Comparison of ENCODE assay signal across 11 mouse cellular contexts in genomic region chr8:121263390-121263775, GRCm38 (mm10).
DNase-seq lines count a peak whose midpoint lies in the region; ATAC-seq and TF ChIP-seq lines count a peak whose summit lies in the region.
"Had no signal": no experiment of that assay in that cellular context is flagged by ENCODE, and none has a peak within 500 bp of the region (broad histone marks: within the 10 kb centered on the region; RNA-seq: fewer than 3 reads in every experiment).

No protein-coding gene starts in this region.

- TF ChIP-seq EP300 in stomach, postnatal 0 days (optimal IDR thresholded peaks at IDR 0.05) = no peak

- peak overlapping the region; percentile 70 for H3K27ac ChIP-seq in stomach, postnatal 0 days (replicated peaks)

- H3K9me3 ChIP-seq in stomach, postnatal 0 days (ENCODE audit: control insufficient read depth, low read length) = no peaks in the 10 kb centered on the region

- H3K27me3 ChIP-seq in stomach, postnatal 0 days (ENCODE audit: control insufficient read depth, insufficient read depth, low read length) = no peaks in the 10 kb centered on the region

- whole genome bisulfite sequencing in stomach, postnatal 0 days = 29% methylated on average over 14 of the region's 14 CpGs

- TF ChIP-seq CTCF in stomach, postnatal 0 days (IDR thresholded peaks at IDR 0.05; ENCODE audit: low read depth) = no peak

- no peaks in the 10 kb centered on the region; the same call in 1 of the 2 replicates for H3K4me1 ChIP-seq in stomach, postnatal 0 days (replicated peaks; ENCODE audit: control insufficient read depth, insufficient read depth)

- H3K36me3 ChIP-seq in stomach, postnatal 0 days (ENCODE audit: control insufficient read depth, insufficient read depth, low read length) = no peaks in the 10 kb centered on the region
- H3K36me3 ChIP-seq: G1E had no signal

- DNase-seq in retina, postnatal 1 day = peak; percentile 51
- no peak for DNase-seq in retina, embryonic 14.5 days (ENCODE audit: low spot score)
- peak; percentile 44 for DNase-seq in heart, postnatal 4 days
- DNase-seq in liver = peak; percentile 33
- peak; percentile 74 for DNase-seq in stomach, postnatal 0 days (ENCODE audit: low spot score)
- no peak for DNase-seq in spleen, adult 12 weeks (ENCODE audit: low spot score)
- no peak for DNase-seq in gastrocnemius, postnatal 25 days
- no peak for DNase-seq in cerebellum, postnatal 10 days
- DNase-seq: right cerebral cortex, postnatal 25 days had no signal

- ATAC-seq in stomach, postnatal 0 days (ENCODE audit: low FRiP score, low TSS enrichment) = peak; percentile 59

- peak overlapping the region; percentile 12; the same call in 1 of the 2 replicates for H3K4me2 ChIP-seq in stomach, postnatal 0 days (replicated peaks; ENCODE audit: low read depth)

- no peak overlapping the region for H3K9ac ChIP-seq in stomach, postnatal 0 days (ENCODE audit: low read length)

- no peak overlapping the region for H3K4me3 ChIP-seq in stomach, postnatal 0 days (ENCODE audit: low read depth, low read length)
- H3K4me3 ChIP-seq: erythroblast, embryonic 14.5 days had no signal

Comparison
In these comparisons a context has a peak if more than half of its experiments do, and no peak if none do; other contexts are left out.
1. DNase-seq: peak in retina, postnatal 1 day (single experiment), heart, postnatal 4 days (single experiment), liver (single experiment) and stomach, postnatal 0 days (single experiment); none in retina, embryonic 14.5 days (single experiment), spleen, adult 12 weeks (single experiment), gastrocnemius, postnatal 25 days (single experiment) and cerebellum, postnatal 10 days (0 of 2).